Mouse (Mus musculus): ENCODE results near the gene Hectd3.
A peak's percentile ranks its signal among the peaks of the same experiment; 100 is the strongest.

Hectd3 gene

DNA sequence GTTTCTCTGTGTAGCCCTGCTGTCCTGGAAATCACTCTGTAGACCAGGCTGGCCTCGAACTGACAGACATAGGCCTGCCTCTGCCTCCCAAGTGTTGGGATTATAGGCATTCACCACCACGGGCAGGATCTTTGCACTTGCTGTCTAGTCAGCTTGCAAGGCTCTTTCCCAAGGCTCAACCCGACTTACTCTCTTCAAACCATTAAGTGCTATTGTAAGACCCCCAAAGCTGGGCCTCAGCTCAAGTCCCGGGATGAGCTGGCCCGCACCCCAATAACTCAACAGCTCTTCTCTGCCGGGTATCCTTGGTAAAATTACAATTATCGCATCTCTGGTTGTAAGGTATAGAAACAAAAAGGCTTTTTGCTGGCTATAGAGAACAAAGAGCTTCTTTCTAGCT is 23.2 kb downstream of the Hectd3 start:
- no peak for DNase-seq

DNA sequence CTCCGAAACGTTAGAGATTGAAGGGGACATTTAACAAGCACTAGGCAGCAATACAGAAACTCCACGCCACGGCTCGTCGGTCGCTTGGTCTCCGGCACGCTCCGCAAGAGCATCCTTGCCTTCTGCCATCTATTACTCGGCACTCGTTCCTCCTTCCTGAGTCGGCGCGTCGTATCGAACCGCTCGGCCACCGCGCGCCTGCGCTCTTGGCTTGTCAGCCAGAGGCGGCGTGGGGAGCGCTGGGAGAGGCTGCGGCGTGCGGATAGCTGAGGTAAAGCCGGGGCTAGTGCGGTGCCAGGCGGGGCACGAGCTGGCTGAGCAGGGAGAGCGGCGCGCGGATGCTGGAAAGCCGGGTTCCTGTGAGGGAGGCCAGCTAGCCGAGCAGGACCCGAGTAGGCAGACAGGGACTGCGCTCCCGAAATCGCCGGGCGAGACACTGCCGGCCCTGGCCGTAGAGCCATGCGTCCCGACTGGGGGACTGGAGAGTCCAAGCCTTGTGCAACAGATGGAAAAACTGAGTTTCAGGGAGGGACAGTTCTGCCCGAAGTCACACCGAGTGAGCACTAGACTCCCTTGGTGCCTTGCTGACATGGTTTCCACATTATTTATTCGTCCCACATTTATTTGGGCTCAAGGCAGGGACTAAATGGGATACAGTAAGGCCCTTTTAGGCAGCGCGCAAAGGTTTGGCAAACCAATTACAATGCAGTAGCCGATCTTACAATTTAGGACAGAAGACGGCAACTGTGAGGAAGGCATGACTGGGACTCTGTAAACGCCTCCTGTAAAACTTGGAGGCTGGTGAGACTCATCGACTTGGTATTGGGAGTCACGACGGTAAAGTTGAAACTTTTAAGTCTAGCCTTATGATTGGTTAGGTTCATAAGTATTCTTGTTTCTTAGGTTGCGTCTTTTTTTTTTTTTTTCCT is 24.4 kb downstream of the Hectd3 start, which contains the start of gene Eif2b3:
TSS of gene Eif2b3 (plus strand) at position 197 of the 929 bp plus-strand sequence.
- peak; percentile 88 for DNase-seq

DNA sequence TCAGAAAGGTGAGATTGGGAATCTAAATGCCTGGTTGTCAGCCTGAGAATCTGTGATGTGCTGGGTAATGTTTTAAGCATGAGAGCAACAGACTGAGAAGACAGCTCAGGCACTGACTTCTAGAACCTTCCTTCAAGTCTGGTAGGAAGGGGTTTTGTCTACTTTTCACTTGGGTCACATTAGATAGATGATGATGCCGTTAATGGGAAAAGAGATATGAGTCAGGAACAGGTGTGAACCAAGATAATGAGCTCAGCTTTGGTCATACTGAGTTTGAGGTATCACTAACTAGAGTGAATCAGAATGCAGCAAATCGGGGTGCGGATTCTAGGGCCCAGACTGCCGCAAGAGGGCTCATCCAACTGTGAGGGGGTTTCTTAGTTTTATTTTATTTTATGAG is 28.4 kb downstream of the Hectd3 start:
- no peak for DNase-seq

DNA sequence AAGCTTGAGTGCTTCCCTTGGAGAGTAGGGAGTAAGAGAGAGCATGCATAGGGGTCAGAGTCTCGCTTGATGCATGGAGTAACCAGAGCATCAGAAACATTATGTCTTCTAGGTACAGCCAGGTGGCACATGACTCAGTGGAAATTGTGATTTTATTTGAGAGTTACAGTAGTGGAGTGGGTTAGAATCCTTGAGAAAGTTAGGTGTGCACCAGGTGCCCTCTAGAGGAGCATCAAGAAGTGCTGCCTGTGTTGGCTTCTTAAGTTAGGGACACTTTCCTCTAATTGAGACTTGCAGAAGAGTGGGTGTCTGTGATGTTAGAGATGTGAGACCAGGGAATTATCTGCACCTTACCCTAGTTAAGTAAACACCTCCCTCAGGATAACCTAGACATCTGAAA is 36.0 kb downstream of the Hectd3 start:
- no peak for DNase-seq

DNA sequence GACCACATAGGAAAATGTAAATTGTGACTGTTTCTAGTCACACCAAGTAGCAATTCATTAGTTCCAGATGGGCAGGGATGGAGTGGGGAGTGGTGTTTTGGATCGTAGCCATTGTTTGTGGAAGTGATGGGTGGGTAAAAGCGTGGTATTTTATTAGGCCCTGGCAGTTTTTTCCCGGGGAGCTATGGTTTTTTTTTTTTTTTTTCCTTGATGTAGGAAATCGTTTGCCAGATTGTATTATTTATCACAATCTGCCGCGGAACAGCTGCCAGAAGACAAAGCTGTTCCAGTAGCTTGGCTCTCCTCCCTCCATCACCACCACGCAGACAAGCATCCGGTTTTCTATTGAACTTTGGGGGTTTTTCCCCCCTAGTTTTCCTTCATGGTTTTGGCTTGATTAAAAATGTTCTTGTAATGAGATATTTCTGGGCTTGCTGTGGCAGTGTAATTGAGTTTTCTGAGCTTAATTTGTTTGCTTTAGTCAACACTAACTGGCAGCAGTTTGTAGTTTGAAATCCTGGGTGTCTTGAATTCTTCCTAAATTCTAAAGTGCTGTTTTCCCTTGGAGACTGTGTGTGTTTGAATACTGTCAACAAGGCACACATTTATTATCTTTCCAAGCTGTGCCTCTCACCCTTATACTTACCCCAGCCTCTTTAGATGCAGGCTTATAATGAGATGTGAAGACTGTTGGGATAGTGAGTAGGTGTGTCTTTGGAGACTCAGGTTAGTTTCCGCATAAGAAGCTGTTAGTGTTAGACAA is 45.0 kb downstream of the Hectd3 start:
- DNase-seq = peak; percentile 33

DNA sequence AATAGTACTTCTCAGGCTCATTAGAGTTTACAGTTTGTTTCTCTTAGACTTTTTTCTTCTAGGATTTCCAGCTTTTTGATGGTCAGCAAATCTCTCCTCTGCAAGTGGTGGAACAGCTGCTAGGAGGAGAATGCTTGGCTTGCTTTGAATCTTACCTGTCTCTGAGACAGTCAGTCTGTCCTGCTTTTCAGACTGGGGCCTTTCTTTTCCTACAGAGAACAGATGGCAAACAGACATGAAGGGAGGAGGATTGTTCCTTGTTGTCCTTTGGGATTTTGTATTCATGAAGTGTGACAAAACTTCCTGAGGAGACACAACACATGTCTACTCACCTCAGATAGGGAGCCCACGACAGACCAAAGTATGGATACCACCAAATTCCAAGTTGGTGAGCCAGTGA is 45.7 kb downstream of the Hectd3 start:
- no peak for DNase-seq

DNA sequence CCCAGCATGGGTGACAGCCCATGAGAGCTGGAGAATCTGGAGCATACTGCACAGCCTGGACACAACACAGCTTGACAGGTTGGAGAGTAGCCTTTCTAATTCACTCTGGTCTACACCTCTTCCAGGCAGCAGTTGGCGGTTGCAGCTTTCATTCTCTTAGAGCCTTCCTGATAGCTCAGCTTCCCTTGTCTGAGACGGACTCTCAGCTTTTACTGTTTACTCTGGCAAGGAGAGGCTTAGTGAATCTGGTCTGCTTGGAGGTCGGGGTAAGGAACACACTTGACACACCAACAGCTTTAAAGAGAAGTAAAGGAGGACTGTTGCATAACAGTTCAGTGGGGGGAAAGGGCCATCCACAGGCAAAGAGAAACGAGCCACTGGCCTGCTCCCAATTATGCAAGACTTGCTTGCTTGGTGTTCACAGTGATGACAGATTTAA is 46.2 kb downstream of the Hectd3 start:
- peak; percentile 29 for DNase-seq

DNA sequence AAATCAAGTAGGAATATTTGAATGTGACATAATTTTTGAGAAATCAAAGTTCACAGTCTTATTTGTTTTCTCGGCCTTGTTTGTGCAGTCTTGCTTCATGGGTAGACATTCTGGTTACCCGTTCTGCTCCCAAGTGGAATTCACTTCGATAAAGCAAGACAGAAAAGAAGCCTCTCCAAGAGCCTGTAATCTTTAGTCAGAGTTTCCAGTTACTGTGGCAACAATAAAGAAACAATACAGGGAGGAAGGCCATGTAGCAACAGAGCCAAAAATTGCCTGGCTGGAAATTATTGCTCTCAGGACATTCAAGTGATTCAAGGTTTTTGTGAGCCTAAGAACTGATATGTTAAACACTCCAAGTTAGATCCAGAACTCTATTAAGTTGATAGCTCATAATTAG is 53.7 kb downstream of the Hectd3 start:
- no peak for DNase-seq

DNA sequence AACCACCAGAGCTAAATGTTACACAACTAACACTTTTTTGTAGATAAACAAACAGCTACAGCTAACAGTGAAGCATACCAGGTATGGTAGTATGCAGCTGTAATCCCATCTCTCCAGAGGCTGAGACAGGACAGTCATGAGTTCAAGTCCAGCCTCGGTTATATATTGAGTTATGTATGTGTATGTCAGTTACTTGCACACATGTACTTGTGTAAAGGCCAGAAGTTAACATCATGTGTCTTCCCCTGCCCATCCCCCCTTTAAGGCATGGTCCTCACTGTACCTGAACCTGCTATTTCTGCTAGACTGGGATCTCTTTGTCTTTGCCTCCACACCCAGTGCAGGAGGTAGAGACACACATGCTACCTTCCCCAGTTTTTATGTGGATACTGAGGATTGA is 54.4 kb downstream of the Hectd3 start:
- DNase-seq = no peak

DNA sequence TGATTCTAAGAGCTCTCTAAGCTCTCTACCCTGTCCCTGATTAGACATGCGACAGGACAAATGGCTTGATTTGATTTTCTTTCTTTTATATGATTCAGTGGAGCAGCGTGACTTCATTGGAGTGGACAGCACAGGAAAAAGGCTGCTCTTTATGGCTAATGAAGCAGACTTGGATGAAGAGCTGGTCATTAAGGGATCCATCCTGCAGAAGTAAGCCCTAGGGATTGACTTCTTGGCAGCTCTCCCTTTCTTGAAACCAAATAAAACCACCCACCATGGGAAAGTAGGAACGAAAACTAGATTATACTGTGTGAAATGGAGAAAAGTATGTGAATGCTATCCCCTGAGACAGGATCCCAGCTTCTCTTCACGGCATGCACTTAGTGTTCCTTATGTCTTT is 57.5 kb downstream of the Hectd3 start:
- no peak for DNase-seq

DNA sequence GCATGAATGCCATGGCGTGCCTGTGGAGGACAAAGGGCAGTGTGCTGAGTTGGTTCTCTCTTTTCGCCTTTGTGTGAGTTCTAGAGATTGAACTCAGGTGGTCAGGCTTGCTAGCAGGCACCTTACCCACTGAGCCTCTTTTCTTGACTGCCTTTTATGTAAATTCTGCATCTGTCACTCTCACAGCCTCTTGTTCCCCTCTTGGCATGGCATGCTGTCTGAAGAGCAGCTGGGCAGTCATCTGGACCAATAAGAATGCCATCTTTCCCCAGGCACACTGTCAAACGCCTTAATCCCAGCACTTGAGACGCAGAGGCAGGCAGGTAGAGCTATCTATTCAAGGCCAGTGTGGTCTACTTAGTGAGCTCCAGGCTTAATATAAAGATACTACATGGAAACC is 58.8 kb downstream of the Hectd3 start:
- no peak for DNase-seq
